Mouse (Mus musculus) forebrain, embryonic 15.5 days (tissue): ENCODE measurements around the gene Irx4. TPM values are rescaled to one million over a fixed set of nuclear protein-coding genes. Genes with fewer than 3 reads are reported as not detected.
A peak's percentile ranks its signal among the peaks of the same experiment; 100 is the strongest.

Experiments
- ATAC-seq: fragments of 200-750 bp; cut with Nextera tagmentation; replicated peaks from 2 replicates; pipeline ENCODE4 v1.8.0; 2017; ENCODE audit warnings: mild to moderate bottlenecking, moderate TSS enrichment, moderate library complexity
- H3K27ac ChIP-seq: fragments of 300-500 bp; sonication (generic); replicated peaks from 2 replicates; pipeline ENCODE4 v1.5.1; 2015; ENCODE audit warnings: mild to moderate bottlenecking, inconsistent platforms
- H3K27me3 ChIP-seq: fragments of 300-500 bp; sonication (generic); 2 replicates; pipeline ENCODE4 v1.6.1; 2015; ENCODE audit warnings: inconsistent platforms
- H3K36me3 ChIP-seq: fragments of 300-500 bp; sonication (generic); 2 replicates; pipeline ENCODE4 v1.6.1; 2015; ENCODE audit warnings: mild to moderate bottlenecking, inconsistent platforms
- H3K4me1 ChIP-seq: fragments of 300-500 bp; sonication (generic); 2 replicates; pipeline ENCODE4 v1.6.1; 2015; ENCODE audit warnings: inconsistent platforms
- H3K4me2 ChIP-seq: fragments of 300-500 bp; sonication (generic); replicated peaks from 2 replicates; pipeline ENCODE4 v1.6.1; 2015; ENCODE audit warnings: mild to moderate bottlenecking, inconsistent platforms
- H3K4me3 ChIP-seq: fragments of 300-500 bp; sonication (generic); 2 replicates; pipeline ENCODE4 v1.5.1; 2015; ENCODE audit warnings: mild to moderate bottlenecking, inconsistent platforms
- H3K9ac ChIP-seq: fragments of 300-500 bp; sonication (generic); replicated peaks from 2 replicates; pipeline ENCODE4 v1.6.1; 2015; ENCODE audit warnings: mild to moderate bottlenecking, inconsistent platforms
- H3K9me3 ChIP-seq: fragments of 300-500 bp; sonication (generic); 2 replicates; pipeline ENCODE4 v1.6.1; 2016; ENCODE audit warnings: inconsistent platforms
- WGBS: fragments of 180-500 bp; shearing (Covaris S2); methylation state at CpG from one replicate; pipeline ENCODE4 v1.1.7; 2015; ENCODE audit warnings: mixed read lengths; 5-methylcytosine and 5-hydroxymethylcytosine counted together
- polyA plus RNA-seq: library from polyadenylated mRNA; unstranded; fragments of >200 nt; fragmentation: Nextera tagmentation; extraction: Ambion mirVana; gene quantifications from 2 replicates; pipeline ENCODE4 v1.2.1, GENCODE M21; 2015

Gene Irx4
- polyA plus RNA-seq, 1 experiment from 2014 or later = 0.09 TPM

DNA sequence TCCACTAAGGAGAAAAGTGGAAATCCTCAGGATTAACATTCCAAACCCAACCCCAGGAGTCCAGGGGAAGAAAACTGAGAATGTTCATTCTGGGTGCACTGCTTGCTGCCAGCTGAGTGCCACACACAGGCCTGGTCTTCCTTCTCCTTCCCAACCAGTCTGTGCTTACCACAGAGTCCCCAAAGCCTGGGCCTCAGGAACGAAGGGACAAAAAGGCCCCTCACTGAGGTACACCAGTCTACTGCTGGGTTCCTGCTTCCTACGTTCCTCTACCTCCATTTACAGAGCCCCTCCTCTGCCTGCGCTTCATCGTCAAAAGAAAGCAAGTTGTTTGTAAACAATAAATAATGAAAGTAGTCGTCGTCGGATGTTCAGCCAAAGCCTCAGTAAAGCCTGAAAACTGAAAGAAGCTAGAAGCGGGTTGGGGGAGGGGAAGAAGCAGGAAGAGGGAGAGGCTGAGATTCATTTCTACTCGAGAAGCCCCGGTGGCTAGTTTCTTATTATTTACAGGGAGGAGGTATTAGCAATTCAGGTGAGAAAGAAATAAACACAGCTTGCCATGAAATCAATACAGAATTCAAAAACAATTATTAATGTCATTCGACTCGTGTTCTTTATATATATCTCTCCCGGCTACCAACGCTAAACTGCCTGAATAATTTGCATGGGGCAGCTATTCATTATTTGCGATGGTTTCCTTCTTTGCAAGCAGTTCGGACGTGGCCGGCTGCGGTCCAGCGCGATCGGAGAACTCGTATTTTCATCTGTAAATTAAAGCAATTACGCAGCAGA, 2.3 kb downstream of the Irx4 start:
- H3K27me3 ChIP-seq = peaks cover 97% of the 10 kb centered on the region
- H3K9me3 ChIP-seq = no peaks in the 10 kb centered on the region
- no peak overlapping the region for H3K27ac ChIP-seq
- no peak for ATAC-seq
- no peak overlapping the region for H3K4me3 ChIP-seq
- peaks cover 35% of the 10 kb centered on the region for H3K4me1 ChIP-seq
- no peak overlapping the region for H3K4me2 ChIP-seq
- WGBS = 1% methylated on average over 24 of the region's 24 CpGs
- no peaks in the 10 kb centered on the region for H3K36me3 ChIP-seq
- H3K9ac ChIP-seq = no peak overlapping the region

DNA sequence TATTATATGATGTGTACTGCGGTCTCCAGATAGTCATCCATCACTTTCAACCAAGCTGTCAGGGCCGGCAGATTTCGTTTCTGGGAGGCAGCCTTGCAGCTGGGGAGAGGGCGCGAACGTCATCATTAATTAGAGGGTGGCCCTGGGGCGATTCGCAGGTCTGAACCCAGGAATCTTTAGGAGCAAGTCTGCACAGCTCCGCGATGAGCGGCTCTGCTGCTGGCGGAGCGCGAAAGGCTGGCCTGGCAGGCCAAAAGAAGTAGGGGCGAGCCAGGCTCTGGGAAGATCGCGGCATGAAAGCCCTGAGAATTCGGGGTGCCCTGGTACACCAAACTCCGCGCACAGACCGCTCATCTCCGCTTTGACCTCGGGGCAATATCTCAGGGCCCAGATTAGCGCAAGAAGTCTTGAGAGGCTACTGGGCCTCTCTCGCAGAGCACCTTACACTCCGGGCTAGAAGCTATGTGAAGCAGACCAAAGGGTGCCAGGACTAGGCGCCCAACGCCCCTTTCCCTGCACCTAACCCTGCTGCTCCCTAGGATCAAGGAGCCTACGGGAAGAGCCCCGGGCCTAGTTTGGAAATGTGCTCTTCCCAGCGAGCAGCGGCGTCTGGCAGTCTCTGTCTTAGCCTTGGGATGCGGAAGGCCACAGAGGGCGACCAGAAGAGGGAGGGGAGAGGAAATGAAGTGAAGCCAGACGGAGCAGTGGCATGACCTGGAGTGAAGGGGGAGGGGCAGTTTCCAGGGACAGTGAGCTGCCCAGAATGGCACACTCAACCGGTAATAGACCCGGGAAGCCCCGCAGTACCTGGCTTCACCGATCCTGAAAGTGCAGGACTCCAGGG, 3.1 kb downstream of the Irx4 start:
- Histone ChIP-seq H3K36me3 (no peaks in the 10 kb centered on the region), H3K4me1 (peaks cover 35% of the 10 kb centered on the region), H3K4me2 (no peak overlapping the region), H3K4me3 (no peak overlapping the region), H3K27me3 (peaks cover 97% of the 10 kb centered on the region), H3K9me3 (no peaks in the 10 kb centered on the region), H3K27ac (no peak overlapping the region), H3K9ac (no peak overlapping the region)
- no peak for ATAC-seq
- WGBS = under 1% methylated on average over 40 of the region's 40 CpGs

DNA sequence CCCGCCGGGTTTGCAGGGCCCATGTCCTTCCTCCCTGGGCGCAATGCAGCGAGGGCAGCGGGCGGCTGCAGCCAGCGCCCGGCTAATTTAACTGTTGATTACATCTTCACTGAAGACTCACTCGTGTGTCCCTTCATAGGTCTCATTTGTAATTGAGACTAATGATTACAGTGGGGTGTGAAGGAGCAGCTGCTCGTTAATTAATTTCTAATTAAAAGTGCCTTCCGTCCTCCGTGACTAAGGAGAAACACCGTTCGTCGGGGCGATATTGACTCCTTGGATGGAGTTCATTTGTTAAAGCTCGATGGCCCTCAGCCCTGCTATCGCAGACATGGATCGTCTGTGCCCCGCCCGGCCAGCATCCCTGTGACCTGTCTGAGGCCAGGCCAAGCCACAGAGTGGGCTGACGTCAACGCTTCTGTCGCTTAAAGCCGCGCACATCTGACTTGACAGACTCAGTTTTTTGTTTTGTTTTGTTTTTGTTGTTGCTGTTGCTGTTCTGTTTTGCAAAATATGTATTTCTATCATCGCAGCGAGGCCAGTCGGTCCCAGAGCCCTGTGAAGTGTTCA, 4.0 kb downstream of the Irx4 start:
- no peaks in the 10 kb centered on the region for H3K9me3 ChIP-seq
- H3K27ac ChIP-seq = no peak overlapping the region
- H3K4me2 ChIP-seq = no peak overlapping the region
- H3K27me3 ChIP-seq = peaks cover 97% of the 10 kb centered on the region
- 1% methylated on average over 29 of the region's 29 CpGs for WGBS
- H3K9ac ChIP-seq = no peak overlapping the region
- no peak for ATAC-seq
- H3K4me1 ChIP-seq = peaks cover 40% of the 10 kb centered on the region
- H3K36me3 ChIP-seq = no peaks in the 10 kb centered on the region
- no peak overlapping the region for H3K4me3 ChIP-seq

DNA sequence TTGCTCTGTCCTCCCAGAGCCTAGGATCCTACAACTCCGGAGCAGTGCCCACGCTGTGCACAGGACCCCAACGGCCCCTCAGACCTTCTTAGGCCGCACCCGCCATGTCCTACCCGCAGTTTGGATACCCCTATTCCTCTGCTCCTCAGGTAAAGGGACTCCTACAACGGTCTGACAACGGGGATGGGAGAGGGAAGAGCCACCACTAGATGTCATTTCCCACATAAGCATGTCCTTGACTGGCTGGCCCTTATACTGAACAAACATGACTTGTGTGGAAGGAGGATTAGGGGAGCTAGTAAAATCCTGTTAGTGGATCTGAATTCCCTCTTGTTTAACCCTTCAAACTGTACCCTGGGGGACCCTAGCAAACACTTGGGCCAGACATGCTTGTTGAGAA, 4.6 kb downstream of the Irx4 start:
- Histone ChIP-seq H3K27me3 (peaks cover 97% of the 10 kb centered on the region), H3K27ac (no peak overlapping the region), H3K4me2 (no peak overlapping the region)

DNA sequence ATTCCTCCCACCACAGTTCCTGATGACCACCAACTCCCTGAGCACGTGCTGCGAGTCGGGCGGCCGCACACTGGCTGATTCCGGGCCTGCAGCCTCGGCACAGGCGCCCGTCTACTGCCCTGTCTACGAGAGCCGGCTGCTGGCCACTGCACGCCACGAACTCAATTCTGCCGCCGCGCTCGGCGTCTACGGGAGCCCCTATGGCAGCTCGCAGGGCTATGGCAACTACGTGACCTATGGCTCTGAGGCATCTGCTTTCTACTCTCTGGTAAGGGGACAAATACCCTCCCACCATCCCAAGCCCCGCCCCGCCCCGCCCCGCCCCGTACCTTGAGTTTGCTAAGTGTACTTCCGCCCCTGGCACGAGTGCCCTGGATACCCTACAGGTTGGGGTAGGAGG, 5.2 kb downstream of the Irx4 start:
- Histone ChIP-seq H3K4me1 (peaks cover 37% of the 10 kb centered on the region), H3K9ac (no peak overlapping the region), H3K4me2 (peak overlapping the region; percentile 17), H3K27me3 (peaks cover 97% of the 10 kb centered on the region), H3K4me3 (no peak overlapping the region), H3K9me3 (no peaks in the 10 kb centered on the region), H3K36me3 (no peaks in the 10 kb centered on the region), H3K27ac (no peak overlapping the region)
- ATAC-seq = peak; percentile 57
- WGBS = under 1% methylated on average over 28 of the region's 28 CpGs

More for the DNA sequence above, 4.6 kb downstream of the Irx4 start:
- H3K4me3 ChIP-seq = no peak overlapping the region
- no peaks in the 10 kb centered on the region for H3K9me3 ChIP-seq
- H3K9ac ChIP-seq = no peak overlapping the region
- ATAC-seq = no peak
- 6% methylated on average over 8 of the region's 8 CpGs for WGBS
- no peaks in the 10 kb centered on the region for H3K36me3 ChIP-seq
- H3K4me1 ChIP-seq = peaks cover 40% of the 10 kb centered on the region

DNA sequence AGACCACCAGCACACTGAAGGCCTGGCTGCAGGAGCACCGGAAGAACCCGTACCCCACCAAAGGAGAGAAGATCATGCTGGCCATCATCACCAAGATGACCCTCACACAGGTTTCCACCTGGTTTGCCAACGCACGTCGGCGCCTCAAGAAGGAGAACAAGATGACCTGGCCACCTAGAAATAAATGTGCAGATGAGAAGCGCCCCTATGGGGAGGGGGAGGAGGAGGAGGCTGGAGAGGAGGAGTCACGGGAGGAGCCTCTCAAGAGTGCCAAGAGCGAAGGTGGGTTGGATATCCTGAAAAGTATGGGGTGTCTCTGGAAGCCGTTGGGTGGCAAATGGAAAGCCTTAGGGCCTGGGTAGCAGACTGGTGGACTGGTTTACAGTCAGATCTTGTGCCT, 7.3 kb downstream of the Irx4 start:
- Histone ChIP-seq H3K9me3 (no peaks in the 10 kb centered on the region), H3K9ac (no peak overlapping the region), H3K36me3 (no peaks in the 10 kb centered on the region), H3K4me3 (no peak overlapping the region), H3K4me2 (no peak overlapping the region), H3K27me3 (peaks cover 97% of the 10 kb centered on the region), H3K27ac (no peak overlapping the region), H3K4me1 (peaks cover 50% of the 10 kb centered on the region)
- 3% methylated on average over 10 of the region's 10 CpGs for WGBS
- no peak for ATAC-seq

DNA sequence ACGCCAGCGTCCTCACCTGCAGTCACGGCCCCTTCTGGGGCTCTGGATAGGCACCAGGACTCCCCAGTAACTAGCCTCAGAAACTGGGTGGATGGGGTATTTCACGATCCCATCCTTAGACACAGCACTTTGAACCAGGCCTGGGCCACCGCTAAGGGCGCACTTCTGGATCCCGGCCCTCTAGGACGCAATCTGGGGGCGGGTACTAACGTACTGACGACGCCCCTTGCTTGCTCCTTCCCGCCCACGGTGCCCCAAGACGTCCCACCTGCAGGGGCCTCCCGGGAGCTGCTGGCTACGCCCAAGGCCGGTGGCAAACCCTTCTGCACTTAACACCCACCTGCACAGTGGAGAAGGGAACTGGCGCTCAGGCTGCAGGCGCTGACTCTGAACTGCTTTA, 8.4 kb downstream of the Irx4 start:
- Histone ChIP-seq H3K36me3 (no peaks in the 10 kb centered on the region), H3K27ac (no peak overlapping the region), H3K4me1 (peaks cover 38% of the 10 kb centered on the region), H3K27me3 (peaks cover 97% of the 10 kb centered on the region), H3K9ac (no peak overlapping the region), H3K4me3 (no peak overlapping the region), H3K4me2 (no peak overlapping the region), H3K9me3 (no peaks in the 10 kb centered on the region)
- 0% methylated on average over 20 of the region's 20 CpGs for WGBS
- no peak for ATAC-seq

DNA sequence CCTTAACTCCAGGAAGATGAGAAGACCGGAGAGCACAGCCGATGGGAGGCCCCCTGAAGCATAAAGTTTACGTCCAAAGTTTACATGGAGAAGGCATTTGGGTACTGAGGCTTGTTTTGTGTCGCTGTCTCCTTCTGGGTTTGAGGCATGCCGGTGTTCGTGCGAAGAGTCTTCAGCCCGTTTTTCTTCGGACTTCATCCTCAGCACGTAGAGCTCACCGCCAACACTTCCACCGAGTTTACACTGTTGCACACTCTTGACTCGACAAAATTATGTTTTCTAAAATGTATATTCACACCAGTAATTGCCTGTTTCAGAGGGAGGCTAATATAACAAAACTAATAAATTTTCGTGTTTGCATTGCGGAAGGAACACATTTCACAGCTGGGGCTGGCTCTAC, 9.0 kb downstream of the Irx4 start:
- H3K4me3 ChIP-seq = no peak overlapping the region
- no peak for ATAC-seq

DNA sequence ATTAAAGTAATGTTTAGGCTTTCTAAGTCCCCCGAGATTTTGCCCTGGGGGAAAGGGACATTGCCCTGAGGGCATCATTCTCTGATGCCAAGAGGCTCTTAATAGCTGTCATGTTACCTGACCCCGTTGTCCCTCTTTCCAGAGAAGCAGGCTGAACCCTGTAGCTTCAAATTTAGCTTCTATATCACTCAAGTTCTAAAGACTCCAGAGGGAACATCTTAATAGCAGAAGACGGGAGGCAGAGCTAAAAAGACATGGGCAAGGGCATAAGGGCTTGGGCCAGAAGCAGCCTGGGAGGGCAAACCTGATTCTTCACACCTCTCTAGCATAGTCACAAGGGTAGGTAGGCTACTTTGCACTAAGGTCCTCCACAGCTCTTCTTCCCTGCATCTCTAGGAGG, 9.6 kb downstream of the Irx4 start:
- Histone ChIP-seq H3K4me3 (no peak overlapping the region), H3K4me1 (peaks cover 31% of the 10 kb centered on the region), H3K9me3 (no peaks in the 10 kb centered on the region), H3K9ac (no peak overlapping the region), H3K27me3 (peaks cover 95% of the 10 kb centered on the region), H3K27ac (no peak overlapping the region), H3K36me3 (no peaks in the 10 kb centered on the region), H3K4me2 (no peak overlapping the region)
- 4% methylated on average over 3 of the region's 3 CpGs for WGBS
- ATAC-seq = no peak

More for the DNA sequence above, 9.0 kb downstream of the Irx4 start:
- peaks cover 97% of the 10 kb centered on the region for H3K27me3 ChIP-seq
- no peaks in the 10 kb centered on the region for H3K9me3 ChIP-seq
- 3% methylated on average over 15 of the region's 15 CpGs for WGBS
- no peak overlapping the region for H3K9ac ChIP-seq
- H3K4me1 ChIP-seq = peaks cover 33% of the 10 kb centered on the region
- no peak overlapping the region for H3K4me2 ChIP-seq
- no peak overlapping the region for H3K27ac ChIP-seq
- no peaks in the 10 kb centered on the region for H3K36me3 ChIP-seq

DNA sequence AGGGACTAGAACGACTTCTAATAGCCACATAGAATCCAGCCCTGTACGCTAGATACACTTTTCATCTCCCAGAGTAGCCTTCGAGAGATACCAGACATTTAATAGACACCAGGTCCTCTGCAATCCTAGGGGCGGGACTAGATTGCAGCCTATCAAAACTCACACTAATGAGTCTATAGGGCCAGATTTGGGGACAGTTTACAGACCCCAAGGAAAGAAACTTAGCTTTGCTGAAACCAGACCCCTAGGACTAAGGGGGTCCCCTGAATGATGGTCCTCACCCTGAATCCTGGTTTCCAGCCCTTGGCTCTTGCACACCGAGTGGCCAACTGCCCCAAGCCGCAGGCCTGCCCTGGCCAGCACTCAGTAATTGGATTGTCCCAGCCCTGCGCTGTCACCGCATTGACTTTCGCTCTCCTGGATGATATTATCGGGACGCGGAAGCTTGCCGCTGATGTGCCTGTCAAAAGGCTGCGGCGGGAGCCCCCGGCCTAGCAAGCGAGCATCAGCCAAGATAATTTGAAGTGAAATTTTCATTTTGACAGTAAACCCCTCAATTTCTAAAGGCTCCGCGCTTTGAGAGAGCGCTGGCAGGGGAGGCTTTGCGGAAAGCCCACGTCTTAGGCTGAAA, 10.3 kb downstream of the Irx4 start:
- no peaks in the 10 kb centered on the region for H3K9me3 ChIP-seq
- peaks cover 88% of the 10 kb centered on the region for H3K27me3 ChIP-seq
- H3K4me1 ChIP-seq = peaks cover 27% of the 10 kb centered on the region
- H3K27ac ChIP-seq = no peak overlapping the region
- H3K4me2 ChIP-seq = 0 out of 2 replicates have a peak overlapping the region, but pooled peaks have one; percentile 6
- no peak overlapping the region for H3K9ac ChIP-seq
- WGBS = 3% methylated on average over 22 of the region's 22 CpGs
- 0 out of 2 replicates have a peak overlapping the region, but pooled peaks have one; percentile 32 for H3K4me3 ChIP-seq
- no peak for ATAC-seq
- no peaks in the 10 kb centered on the region for H3K36me3 ChIP-seq

DNA sequence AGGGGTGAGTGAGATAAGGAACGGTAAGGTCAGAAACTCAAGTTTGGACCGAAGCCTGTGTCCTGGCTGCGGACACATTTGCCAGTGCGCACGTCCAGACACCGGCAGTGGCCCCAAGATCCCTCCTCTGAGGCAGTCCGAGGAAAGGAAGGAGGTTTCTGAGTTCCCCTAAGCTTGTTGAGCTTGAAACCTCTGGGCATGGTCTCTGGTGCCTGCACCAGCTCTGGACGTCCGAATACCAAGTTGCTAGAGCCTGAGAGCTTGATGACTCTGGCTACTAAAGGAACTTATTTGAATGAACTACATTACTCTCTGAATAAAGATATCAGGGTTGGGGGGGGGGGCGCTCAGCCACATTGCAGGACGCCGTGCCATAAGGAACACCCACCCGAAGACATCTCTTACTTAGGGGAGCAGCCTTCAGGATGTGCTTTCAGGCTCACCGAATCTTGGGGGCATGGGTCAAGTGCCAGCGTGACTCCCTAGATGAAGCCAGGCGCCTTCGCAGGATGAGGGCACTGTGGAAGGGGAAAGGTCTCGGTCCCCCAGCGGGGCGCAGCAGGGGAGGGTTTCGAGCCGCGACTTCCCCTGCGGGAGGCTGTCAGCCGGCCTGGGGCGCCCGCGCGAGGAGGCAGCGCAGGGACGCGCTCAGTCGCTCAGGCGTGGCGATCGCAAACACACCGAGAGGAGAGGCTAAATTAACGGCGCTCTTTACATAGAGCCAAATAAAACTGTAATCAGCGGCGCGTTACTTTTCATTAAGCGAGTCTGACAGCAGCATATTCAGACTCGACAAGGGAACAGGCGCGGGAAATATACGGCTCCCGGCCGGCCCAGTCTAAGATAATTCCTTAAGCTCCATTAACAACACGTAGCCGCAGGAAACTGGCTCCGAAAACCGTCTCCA, 11.3 kb downstream of the Irx4 start:
- no peaks in the 10 kb centered on the region for H3K36me3 ChIP-seq
- H3K4me1 ChIP-seq = peaks cover 25% of the 10 kb centered on the region
- no peaks in the 10 kb centered on the region for H3K9me3 ChIP-seq
- no peak for ATAC-seq
- H3K4me2 ChIP-seq = peak overlapping the region; percentile 49
- no peak overlapping the region for H3K27ac ChIP-seq
- under 1% methylated on average over 53 of the region's 53 CpGs for WGBS
- H3K4me3 ChIP-seq = peak overlapping the region; percentile 32
- no peak overlapping the region for H3K9ac ChIP-seq
- H3K27me3 ChIP-seq = peaks cover 80% of the 10 kb centered on the region
